Mouse (Mus musculus) intestine, postnatal 0 days (tissue): ENCODE results near the gene Hes6. TPM values are rescaled to one million over a fixed set of nuclear protein-coding genes. Genes with fewer than 3 reads are reported as not detected.

Source experiments
- ATAC-seq: fragments of 200-750 bp; cut with Nextera tagmentation; 2 replicates; pipeline ENCODE4 v1.8.0; 2017; ENCODE audit warnings: mild to moderate bottlenecking, moderate TSS enrichment, moderate library complexity
- H3K27ac ChIP-seq: fragments of 300-500 bp; sonication (generic); 2 replicates; pipeline ENCODE4 v1.5.1; 2014; ENCODE audit warnings: mild to moderate bottlenecking, low read depth, low read length, moderate library complexity
- H3K27me3 ChIP-seq: fragments of 300-500 bp; sonication (generic); replicated peaks from 2 replicates; pipeline ENCODE4 v1.6.1; 2014; ENCODE audit warnings: low read length, mixed read lengths; ENCODE audit not compliant: control insufficient read depth, insufficient read depth
- H3K36me3 ChIP-seq: fragments of 300-500 bp; sonication (generic); 2 replicates; pipeline ENCODE4 v1.6.1; 2014; ENCODE audit warnings: mild to moderate bottlenecking, moderate library complexity; ENCODE audit not compliant: control insufficient read depth, insufficient read depth
- H3K4me1 ChIP-seq: fragments of 300-500 bp; sonication (generic); replicated peaks from 2 replicates; pipeline ENCODE4 v1.6.1; 2014; ENCODE audit warnings: antibody characterized with exemption, low read length, mixed read lengths; ENCODE audit not compliant: control insufficient read depth, insufficient read depth
- H3K4me2 ChIP-seq: fragments of 300-500 bp; sonication (generic); replicated peaks from 2 replicates; pipeline ENCODE4 v1.6.1; 2014; ENCODE audit warnings: low read depth, mild to moderate bottlenecking, moderate library complexity
- H3K4me3 ChIP-seq: fragments of 300-500 bp; sonication (generic); 2 replicates; pipeline ENCODE4 v1.5.1; 2014; ENCODE audit warnings: low read depth, low read length
- H3K9ac ChIP-seq: fragments of 300-500 bp; sonication (generic); 2 replicates; pipeline ENCODE4 v1.6.1; 2014; ENCODE audit warnings: mild to moderate bottlenecking, low read depth, low read length
- H3K9me3 ChIP-seq: fragments of 300-500 bp; sonication (generic); 2 replicates; pipeline ENCODE4 v1.6.1; 2016; ENCODE audit warnings: mixed run types; ENCODE audit not compliant: control insufficient read depth
- CTCF ChIP-seq: sonication (generic); IDR thresholded peaks from 2 replicates; pipeline ENCODE4 v1.5.1; 2016; ENCODE audit warnings: low read depth, mild to moderate bottlenecking, control low read depth, antibody characterized with exemption, moderate library complexity
- WGBS: fragments of 180-500 bp; shearing (Covaris S2); extraction: QIAGEN DNeasy Blood & Tissue Kit; methylation state at CpG from one replicate; pipeline ENCODE4 v1.1.7; 2014; 5-methylcytosine and 5-hydroxymethylcytosine counted together
- polyA plus RNA-seq: library from polyadenylated mRNA; unstranded; fragments of >200 nt; fragmentation: Nextera tagmentation; extraction: Ambion mirVana; gene quantifications from 2 replicates; pipeline ENCODE4 v1.2.1, GENCODE M21; 2015

The Hes6 gene
- polyA plus RNA-seq: 84.1 and 84.8 TPM in 2 replicates

- peak within 1 kb of the TSS; percentile 98 for H3K4me2 ChIP-seq
- peak within 1 kb of the TSS; percentile 82 for H3K27ac ChIP-seq
- peaks cover 32% of the 10 kb centered on the region for H3K36me3 ChIP-seq
- H3K27me3 ChIP-seq: no peaks in the 10 kb centered on the region
- H3K4me1 ChIP-seq: peaks cover 8% of the 10 kb centered on the region; the same call in 1 of the 2 replicates
- H3K9ac ChIP-seq: peak within 1 kb of the TSS; percentile 80
- peak; percentile 42 for ATAC-seq
- no peak for TF ChIP-seq CTCF
- under 1% methylated on average over 39 of the region's 39 CpGs for WGBS
- H3K4me3 ChIP-seq: peak within 1 kb of the TSS; percentile 83
- no peaks in the 10 kb centered on the region for H3K9me3 ChIP-seq
These were observed at the start of gene Hes6 for GRCm38 (mm10) chr1:91413898-91414594. Gene Hes6, minus strand, starts transcription at chr1:91414038.

- peak; percentile 63 for ATAC-seq
- H3K27me3 ChIP-seq: no peaks in the 10 kb centered on the region
- WGBS: 51% methylated on average over 13 of the region's 13 CpGs
- peaks cover 15% of the 10 kb centered on the region for H3K4me1 ChIP-seq
- TF ChIP-seq CTCF: no peak
- no peaks in the 10 kb centered on the region for H3K9me3 ChIP-seq
- 0 out of 2 replicates have a peak overlapping the region, but pooled peaks have one; percentile 30 for H3K4me2 ChIP-seq
- peak overlapping the region; percentile 95 for H3K27ac ChIP-seq
- no peak overlapping the region for H3K4me3 ChIP-seq
- H3K9ac ChIP-seq: no peak overlapping the region
- H3K36me3 ChIP-seq: no peaks in the 10 kb centered on the region
These were observed 49.6 kb upstream of the Hes6 start for GRCm38 (mm10) chr1:91463336-91463995.

GRCm38 (mm10) chr1:91460564-91460963 lies 46.7 kb upstream of the Hes6 start:
- peak; percentile 44 for TF ChIP-seq CTCF
- Histone ChIP-seq H3K9ac (0 out of 2 replicates have a peak overlapping the region, but pooled peaks have one; percentile 8), H3K27me3 (no peaks in the 10 kb centered on the region), H3K4me1 (peaks cover 23% of the 10 kb centered on the region), H3K9me3 (no peaks in the 10 kb centered on the region), H3K27ac (peak overlapping the region; percentile 77), H3K36me3 (no peaks in the 10 kb centered on the region), H3K4me2 (peak overlapping the region; percentile 76), H3K4me3 (no peak overlapping the region)
- 39% methylated on average over 4 of the region's 4 CpGs for WGBS
- ATAC-seq: no peak

- WGBS: 20% methylated on average over 7 of the region's 7 CpGs
- peaks cover 27% of the 10 kb centered on the region for H3K4me1 ChIP-seq
- no peaks in the 10 kb centered on the region for H3K27me3 ChIP-seq
- H3K36me3 ChIP-seq: no peaks in the 10 kb centered on the region
- no peak for TF ChIP-seq CTCF
- peak overlapping the region; percentile 77 for H3K27ac ChIP-seq
- no peak for ATAC-seq
- H3K9me3 ChIP-seq: no peaks in the 10 kb centered on the region
- peak overlapping the region; percentile 83 for H3K4me3 ChIP-seq
- peak overlapping the region; percentile 76 for H3K4me2 ChIP-seq
- H3K9ac ChIP-seq: peak overlapping the region; percentile 8; the same call in 1 of the 2 replicates
These were observed 46.2 kb upstream of the Hes6 start for GRCm38 (mm10) chr1:91460069-91460468.

- no peaks in the 10 kb centered on the region for H3K27me3 ChIP-seq
- peak; percentile 71 for TF ChIP-seq CTCF
- H3K36me3 ChIP-seq: no peaks in the 10 kb centered on the region
- ATAC-seq: peak; percentile 81
- H3K27ac ChIP-seq: peak within 1 kb of the TSS; percentile 97
- peak within 1 kb of the TSS; percentile 76 for H3K4me2 ChIP-seq
- H3K9me3 ChIP-seq: no peaks in the 10 kb centered on the region
- H3K9ac ChIP-seq: peak within 1 kb of the TSS; percentile 82
- H3K4me1 ChIP-seq: peaks cover 24% of the 10 kb centered on the region
- WGBS: under 1% methylated on average over 90 of the region's 91 CpGs
- H3K4me3 ChIP-seq: peak within 1 kb of the TSS; percentile 83
These were observed 45.4 kb upstream of the Hes6 start, which contains the start of gene Per2 for GRCm38 (mm10) chr1:91459059-91459809. Gene Per2, minus strand, starts transcription at chr1:91459324.
